ENCODE assay signal across 25 mouse cellular contexts in the genomic region with DNA sequence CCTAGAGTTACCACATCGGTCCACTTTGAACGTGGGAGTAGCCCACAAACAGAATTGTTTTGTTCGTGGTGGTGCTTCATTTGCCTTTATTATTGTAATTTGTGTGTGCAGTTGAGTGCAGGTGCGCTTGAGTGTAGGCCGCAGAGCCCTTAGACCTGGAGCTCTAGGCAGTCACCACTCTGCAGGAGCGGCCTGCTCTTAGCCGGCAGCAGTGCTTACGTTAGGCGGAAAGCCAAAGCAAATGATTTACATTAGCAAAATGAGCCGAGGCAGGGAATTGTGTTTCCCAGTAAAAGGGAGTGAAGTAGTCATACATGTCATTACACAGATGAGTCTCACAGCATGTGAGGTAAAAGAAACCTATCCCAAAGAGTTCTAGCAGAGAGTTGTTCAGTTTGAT.
DNase-seq lines count a peak whose midpoint lies in the region; ATAC-seq and TF ChIP-seq lines count a peak whose summit lies in the region.
"Had no signal": no experiment of that assay in that cellular context is flagged by ENCODE, and none has a peak within 500 bp of the region (broad histone marks: within the 10 kb centered on the region; RNA-seq: fewer than 3 reads in every experiment).

No protein-coding gene starts in this region.

- H3K27me3 ChIP-seq in forebrain, embryonic 13.5 days = no peaks in the 10 kb centered on the region
- no peaks in the 10 kb centered on the region for H3K27me3 ChIP-seq in forebrain, embryonic 10.5 days (ENCODE audit: poor library complexity, severe bottlenecking)
- H3K27me3 ChIP-seq in kidney, embryonic 15.5 days = no peaks in the 10 kb centered on the region
- H3K27me3 ChIP-seq: hindbrain, embryonic 13.5 days; liver, embryonic 12.5 days; midbrain, embryonic 15.5 days; Patski; stomach, embryonic 15.5 days had no signal

- 75% methylated on average over 10 of the region's 10 CpGs for WGBS in forebrain, embryonic 13.5 days
- WGBS in forebrain, embryonic 10.5 days = 93% methylated on average over 10 of the region's 10 CpGs
- WGBS in kidney, embryonic 15.5 days = 71% methylated on average over 10 of the region's 10 CpGs

- TF ChIP-seq CTCF in brain, embryonic 14.5 days (IDR thresholded peaks at IDR 0.05; ENCODE audit: borderline replicate concordance, extremely low read depth, insufficient read depth, insufficient read length) = no peak

- H3K27ac ChIP-seq in forebrain, embryonic 13.5 days = no peak overlapping the region; the same call in 1 of the 2 replicates
- H3K27ac ChIP-seq in forebrain, embryonic 10.5 days = no peak overlapping the region
- H3K27ac ChIP-seq in kidney, embryonic 15.5 days = no peak overlapping the region
- H3K27ac ChIP-seq: hindbrain, embryonic 13.5 days; liver, embryonic 12.5 days; midbrain, embryonic 15.5 days; stomach, embryonic 15.5 days had no signal

- H3K4me1 ChIP-seq in forebrain, embryonic 13.5 days = no peaks in the 10 kb centered on the region
- no peaks in the 10 kb centered on the region for H3K4me1 ChIP-seq in forebrain, embryonic 10.5 days
- no peaks in the 10 kb centered on the region for H3K4me1 ChIP-seq in kidney, embryonic 15.5 days
- H3K4me1 ChIP-seq: liver, embryonic 12.5 days; midbrain, embryonic 15.5 days; stomach, embryonic 15.5 days had no signal

- H3K4me3 ChIP-seq in forebrain, embryonic 13.5 days = no peak overlapping the region
- no peak overlapping the region for H3K4me3 ChIP-seq in forebrain, embryonic 10.5 days
- no peak overlapping the region for H3K4me3 ChIP-seq in kidney, embryonic 15.5 days (replicated peaks)
- H3K4me3 ChIP-seq: hindbrain, embryonic 13.5 days; liver, embryonic 12.5 days; midbrain, embryonic 15.5 days; stomach, embryonic 15.5 days had no signal

- H3K9ac ChIP-seq in forebrain, embryonic 13.5 days = no peak overlapping the region
- H3K9ac ChIP-seq in kidney, embryonic 15.5 days = no peak overlapping the region
- H3K9ac ChIP-seq: hindbrain, embryonic 13.5 days; liver, embryonic 12.5 days; liver, postnatal 0 days; midbrain, embryonic 15.5 days; stomach, embryonic 15.5 days had no signal

- no peak for TF ChIP-seq POLR2A in brain, embryonic 14.5 days (IDR thresholded peaks at IDR 0.05; ENCODE audit: borderline replicate concordance, extremely low read depth, insufficient read depth, insufficient read length, poor library complexity, severe bottlenecking)

- no peaks in the 10 kb centered on the region for H3K9me3 ChIP-seq in forebrain, embryonic 13.5 days (replicated peaks)
- H3K9me3 ChIP-seq in forebrain, embryonic 10.5 days = no peaks in the 10 kb centered on the region
- no peaks in the 10 kb centered on the region for H3K9me3 ChIP-seq in kidney, embryonic 15.5 days (replicated peaks)
- H3K9me3 ChIP-seq: hindbrain, embryonic 13.5 days; liver, embryonic 12.5 days; midbrain, embryonic 15.5 days; stomach, embryonic 15.5 days had no signal

- H3K4me2 ChIP-seq in forebrain, embryonic 13.5 days = no peak overlapping the region
- no peak overlapping the region for H3K4me2 ChIP-seq in kidney, embryonic 15.5 days
- H3K4me2 ChIP-seq: heart, embryonic 11.5 days; hindbrain, embryonic 13.5 days; liver, embryonic 12.5 days; midbrain, embryonic 15.5 days; stomach, embryonic 15.5 days had no signal

- peak; percentile 62; the same call in 1 of the 2 replicates for ATAC-seq in forebrain, embryonic 13.5 days
- 0 out of 2 replicates have a peak, but pooled peaks have one; percentile 46 for ATAC-seq in kidney, embryonic 15.5 days (replicated peaks; ENCODE audit: low FRiP score)
- ATAC-seq: liver, embryonic 12.5 days; liver, postnatal 0 days; midbrain, embryonic 15.5 days; Patski had no signal

- H3K36me3 ChIP-seq in forebrain, embryonic 13.5 days (ENCODE audit: poor library complexity, severe bottlenecking) = peaks cover 30% of the 10 kb centered on the region
- peaks cover 64% of the 10 kb centered on the region for H3K36me3 ChIP-seq in forebrain, embryonic 10.5 days (replicated peaks)
- peaks cover 62% of the 10 kb centered on the region for H3K36me3 ChIP-seq in kidney, embryonic 15.5 days
- H3K36me3 ChIP-seq: midbrain, embryonic 15.5 days had no signal

- DNase-seq in forebrain, embryonic 10.5 days (ENCODE audit: extremely low spot score, low spot score) = no peak
- no peak for DNase-seq in kidney, postnatal 25 days
- peak; percentile 11 for DNase-seq in lung, postnatal 14 days
- DNase-seq in lung, postnatal 4 days = no peak
- peak; percentile 54 for DNase-seq in brain, embryonic 14.5 days (ENCODE audit: low read depth)
- no peak for DNase-seq in cerebellum, postnatal 4 days (ENCODE audit: low spot score in 2 of 2)
- DNase-seq: adrenal gland, postnatal 25 days; cerebellum, adult 2 months; cerebellum, postnatal 14 days; gastrocnemius, postnatal 25 days; heart, adult 18-20 months; heart, postnatal 4 days; kidney, adult 11 months; kidney, postnatal 14 days; left cerebral cortex, postnatal 4 days; liver, postnatal 0 days; right cerebral cortex, postnatal 25 days had no signal

Comparison
In these comparisons a context has a peak if more than half of its experiments do, and no peak if none do; other contexts are left out.
1. DNase-seq: peak in lung, postnatal 14 days (single experiment) and brain, embryonic 14.5 days (single experiment); none in forebrain, embryonic 10.5 days (single experiment), kidney, postnatal 25 days (0 of 2), lung, postnatal 4 days (0 of 2) and cerebellum, postnatal 4 days (0 of 2).